Mouse (Mus musculus) frontal cortex, adult 2 months (tissue): ENCODE data around the gene Slc20a1. TPM values are rescaled to one million over a fixed set of nuclear protein-coding genes. Genes with fewer than 3 reads are reported as not detected.

ENCODE experiments used
- DNase-seq, 2 experiments: peaks; one replicate each; pipeline ENCODE4 v3.0.0; 2022; ENCODE audit warnings: low spot score in 1 of 2; ENCODE audit errors: extremely low spot score in 1 of 2
- polyA plus RNA-seq: library from polyadenylated mRNA; depleted of rRNA; stranded (reverse); fragments of >200 nt; gene quantifications from 2 replicates; pipeline ENCODE4 v1.2.3, GENCODE M21; 2012; rRNA removed

The Slc20a1 gene
- polyA plus RNA-seq, 1 experiment: 177 TPM

GRCm38 (mm10) chr2:129247707-129248121, 49.1 kb downstream of the Slc20a1 start:
- DNase-seq: no peak

DNA sequence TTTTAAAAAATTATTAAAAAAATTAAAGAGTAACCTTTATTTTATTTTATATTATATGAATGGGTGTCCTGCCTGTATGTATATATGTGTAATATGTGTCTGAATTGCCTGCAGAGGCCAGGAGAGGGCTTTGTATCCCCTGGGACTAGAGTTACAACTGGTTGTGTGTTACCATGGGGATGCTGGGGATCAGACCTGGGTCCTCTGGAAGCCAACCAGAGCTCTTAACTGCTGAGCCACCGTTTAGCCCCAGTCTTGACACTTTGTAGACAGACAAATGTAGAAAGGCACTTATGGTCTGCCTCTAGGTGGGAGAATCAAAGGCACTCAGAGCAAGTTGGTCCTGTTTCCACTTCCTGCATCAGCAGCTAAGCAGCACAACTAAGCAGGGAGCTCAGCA, 50.8 kb downstream of the Slc20a1 start:
- DNase-seq: no peak

GRCm38 (mm10) chr2:129252836-129253630, 54.5 kb downstream of the Slc20a1 start:
- no peak for DNase-seq

DNA sequence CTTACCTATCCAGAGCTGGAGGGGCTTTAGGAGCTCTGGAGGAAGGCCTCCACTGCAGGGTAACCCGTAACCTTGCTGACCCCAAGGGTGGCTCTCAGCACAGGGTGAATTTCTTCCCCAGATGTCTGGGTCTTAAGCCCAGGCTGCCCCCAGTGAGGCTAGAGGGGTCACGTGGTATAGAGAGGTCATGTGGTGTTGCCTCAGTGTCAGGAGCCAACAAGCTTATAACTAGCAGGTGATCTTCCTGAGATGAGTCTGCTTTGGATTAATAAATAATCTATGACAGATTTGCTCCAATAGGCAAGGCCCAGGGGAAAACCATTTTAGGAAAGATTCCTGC, 55.0 kb downstream of the Slc20a1 start:
- no peak for DNase-seq

GRCm38 (mm10) chr2:129254076-129254475, 55.5 kb downstream of the Slc20a1 start:
- no peak for DNase-seq

GRCm38 (mm10) chr2:129256006-129256405, 57.4 kb downstream of the Slc20a1 start:
- no peak for DNase-seq

- no peak for DNase-seq
Measured at GRCm38 (mm10) chr2:129258056-129258455, 59.5 kb downstream of the Slc20a1 start.

DNA sequence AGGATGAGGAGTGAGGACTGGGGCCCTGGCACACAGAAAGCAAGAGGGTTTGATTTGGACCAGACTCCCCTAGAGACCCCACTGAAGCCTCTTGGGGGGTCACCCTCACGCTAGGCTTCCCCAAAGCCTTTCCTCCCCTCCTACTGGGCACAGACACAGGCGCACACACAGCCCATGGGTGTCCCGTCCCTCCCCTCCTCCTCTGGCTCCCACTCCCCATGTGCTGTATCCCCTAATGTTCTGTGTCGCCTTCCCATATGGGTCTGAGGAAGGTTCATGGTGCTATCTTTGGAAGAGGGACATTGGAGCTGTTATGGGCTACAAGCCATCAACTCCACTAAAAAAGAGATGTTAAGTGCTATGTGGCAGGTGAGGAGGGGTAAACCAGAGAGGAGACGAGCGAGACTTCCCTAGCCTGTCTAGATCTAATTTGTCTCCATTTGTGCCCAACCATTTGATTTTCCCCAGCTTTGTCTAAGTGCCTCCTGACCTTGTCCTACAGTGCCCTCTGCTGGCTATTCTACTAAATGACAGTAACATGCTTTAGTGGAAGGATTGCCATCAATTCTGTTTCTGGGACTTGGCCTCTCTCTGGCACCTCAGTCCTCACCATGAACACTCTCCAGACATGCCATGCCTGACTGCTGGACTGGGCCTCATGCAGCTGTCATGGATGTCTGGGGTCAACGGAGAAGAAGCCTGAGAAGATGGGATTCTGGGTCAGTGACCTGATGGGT, 60.1 kb downstream of the Slc20a1 start:
- DNase-seq: peak; percentile 41 to 95

GRCm38 (mm10) chr2:129260646-129261045, 62.1 kb downstream of the Slc20a1 start:
- no peak for DNase-seq

Other genes with a start within 250 kb of the Slc20a1 start
- 6.8 and 7.1 TPM in 2 replicates for gene Zc3h6, start 231.4 kb upstream of the Slc20a1 start, polyA plus RNA-seq
- 5.1 and 5.3 TPM in 2 replicates for gene Gm10762, start 231.0 kb upstream of the Slc20a1 start, polyA plus RNA-seq
- 0.11 and 0.20 TPM in 2 replicates for gene Vinac1, start 150.6 kb upstream of the Slc20a1 start, polyA plus RNA-seq
- gene Ttl, start 132.8 kb upstream of the Slc20a1 start, polyA plus RNA-seq: 30.1 and 30.8 TPM in 2 replicates
- 27.8 and 29.3 TPM in 2 replicates for gene Polr1b, start 97.8 kb upstream of the Slc20a1 start, polyA plus RNA-seq
- 14.9 and 16.8 TPM in 2 replicates for gene Chchd5, start 69.1 kb upstream of the Slc20a1 start, polyA plus RNA-seq
- gene Ckap2l, start 98.4 kb downstream of the Slc20a1 start, polyA plus RNA-seq: 0.26 and 0.34 TPM in 2 replicates
- gene Il1a, start 111.2 kb downstream of the Slc20a1 start, polyA plus RNA-seq: 1.3 and 1.4 TPM in 2 replicates
- gene Il1b, start 172.4 kb downstream of the Slc20a1 start, polyA plus RNA-seq: 0.21 and 0.40 TPM in 2 replicates